Mouse (Mus musculus) forebrain, postnatal 0 days (tissue): ENCODE data around the gene Slc17a5. TPM values are rescaled to one million over a fixed set of nuclear protein-coding genes. Genes with fewer than 3 reads are reported as not detected.
"Not testable (repeated sequence)": the region's sequence is repeated elsewhere in the genome, so short reads cannot be mapped to it uniquely, and the experiment has no call there.

Experiments used
- ATAC-seq: fragments of 200-750 bp; cut with Nextera tagmentation; 2 replicates; pipeline ENCODE4 v1.8.0; 2017; ENCODE audit warnings: mild to moderate bottlenecking, moderate library complexity
- DNase-seq: peaks from one replicate; pipeline ENCODE4 v3.0.0-alpha.2; 2015
- H3K27ac ChIP-seq: fragments of 300-500 bp; sonication (generic); 2 replicates; pipeline ENCODE4 v1.5.1; 2014; ENCODE audit warnings: low read depth, mild to moderate bottlenecking, antibody characterized with exemption, low read length, moderate library complexity, mixed read lengths
- H3K27me3 ChIP-seq: fragments of 300-500 bp; sonication (generic); 2 replicates; pipeline ENCODE4 v1.6.1; 2014; ENCODE audit warnings: mild to moderate bottlenecking, low read length, mixed read lengths; ENCODE audit not compliant: insufficient read depth
- H3K36me3 ChIP-seq: fragments of 300-500 bp; sonication (generic); 2 replicates; pipeline ENCODE4 v1.6.1; 2014; ENCODE audit warnings: mild to moderate bottlenecking, moderate library complexity; ENCODE audit not compliant: insufficient read depth
- H3K4me1 ChIP-seq: fragments of 300-500 bp; sonication (generic); 2 replicates; pipeline ENCODE4 v1.6.1; 2014; ENCODE audit warnings: antibody characterized with exemption; ENCODE audit not compliant: insufficient read depth
- H3K4me2 ChIP-seq: fragments of 300-500 bp; sonication (generic); 2 replicates; pipeline ENCODE4 v1.6.1; 2014; ENCODE audit warnings: low read depth, mild to moderate bottlenecking, moderate library complexity
- H3K4me3 ChIP-seq: fragments of 300-500 bp; sonication (generic); 2 replicates; pipeline ENCODE4 v1.5.1; 2014; ENCODE audit warnings: low read depth, low read length, mixed read lengths
- H3K9ac ChIP-seq: fragments of 300-500 bp; sonication (generic); 2 replicates; pipeline ENCODE4 v1.6.1; 2014; ENCODE audit warnings: mild to moderate bottlenecking
- H3K9me3 ChIP-seq: fragments of 300-500 bp; sonication (generic); 2 replicates; pipeline ENCODE4 v1.6.1; 2016; ENCODE audit warnings: low read length
- CTCF ChIP-seq: sonication (generic); IDR thresholded peaks from 2 replicates; pipeline ENCODE4 v1.5.1; 2016; ENCODE audit warnings: antibody characterized with exemption, control low read depth, low read depth
- WGBS: fragments of 180-500 bp; shearing (Covaris S2); extraction: QIAGEN DNeasy Blood & Tissue Kit; methylation state at CpG from one replicate; pipeline ENCODE4 v1.1.7; 2014; 5-methylcytosine and 5-hydroxymethylcytosine counted together
- polyA plus RNA-seq: library from polyadenylated mRNA; unstranded; fragments of >200 nt; fragmentation: Nextera tagmentation; extraction: Ambion mirVana; gene quantifications from 2 replicates; pipeline ENCODE4 v1.2.1, GENCODE M21; 2015
- total RNA-seq: library from RNA; depleted of rRNA; stranded (reverse); fragments of >200 nt; gene quantifications from 2 replicates; pipeline ENCODE4 v1.2.3, GENCODE M21; 2014; rRNA removed

Slc17a5 gene
- total and polyA plus RNA-seq, 2 experiments from 2014 or later, result 11.1 to 16.1 TPM

GRCm38 (mm10) chr9:78492254-78492653 lies 95.6 kb downstream of the Slc17a5 start:
- no peak for TF ChIP-seq CTCF
- Histone ChIP-seq H3K27ac (no peak overlapping the region), H3K36me3 (no peaks in the 10 kb centered on the region), H3K4me1 (no peaks in the 10 kb centered on the region; the same call in 1 of the 2 replicates), H3K9ac (no peak overlapping the region), H3K27me3 (no peaks in the 10 kb centered on the region), H3K4me3 (no peak overlapping the region), H3K9me3 (no peaks in the 10 kb centered on the region), H3K4me2 (no peak overlapping the region)
- 91% methylated on average over 3 of the region's 3 CpGs for WGBS
- DNase-seq, result no peak
- ATAC-seq, result no peak

- TF ChIP-seq CTCF, result no peak
- ATAC-seq (no peak), DNase-seq (no peak)
- no peaks in the 10 kb centered on the region for H3K36me3 ChIP-seq
- H3K9me3 ChIP-seq, result no peaks in the 10 kb centered on the region
- no peaks in the 10 kb centered on the region for H3K27me3 ChIP-seq
- WGBS, result 86% methylated on average over 3 of the region's 3 CpGs
- H3K4me1 ChIP-seq, result no peaks in the 10 kb centered on the region; the same call in 1 of the 2 replicates
- H3K4me3 ChIP-seq, result no peak overlapping the region
- H3K27ac ChIP-seq, result no peak overlapping the region
- H3K9ac ChIP-seq, result no peak overlapping the region
- no peak overlapping the region for H3K4me2 ChIP-seq
Measured at GRCm38 (mm10) chr9:78491169-78491568, 96.7 kb downstream of the Slc17a5 start.

- 0 out of 2 replicates have a peak within 1 kb of the TSS, but pooled peaks have one; percentile 35 for H3K27ac ChIP-seq
- DNase-seq (peak; percentile 35), ATAC-seq (peak; percentile 61)
- H3K4me1 ChIP-seq, result no peaks in the 10 kb centered on the region; the same call in 1 of the 2 replicates
- peak within 1 kb of the TSS; percentile 65 for H3K4me2 ChIP-seq
- H3K9ac ChIP-seq, result peak within 1 kb of the TSS; percentile 49
- peak within 1 kb of the TSS; percentile 35 for H3K4me3 ChIP-seq
- TF ChIP-seq CTCF, result no peak
- WGBS, result 2% methylated on average over 17 of the region's 20 CpGs
- H3K36me3 ChIP-seq, result no peaks in the 10 kb centered on the region
- H3K9me3 ChIP-seq, result no peaks in the 10 kb centered on the region
- H3K27me3 ChIP-seq, result no peaks in the 10 kb centered on the region
Measured at GRCm38 (mm10) chr9:78488890-78489420, 98.9 kb downstream of the Slc17a5 start, which contains the start of gene Eef1a1. Gene Eef1a1, minus strand, starts transcription at chr9:78489151.

- H3K9me3 ChIP-seq, H3K4me1 ChIP-seq, H3K4me2 ChIP-seq, H3K9ac ChIP-seq, H3K36me3 ChIP-seq, H3K4me3 ChIP-seq, DNase-seq, H3K27me3 ChIP-seq, H3K27ac ChIP-seq, ATAC-seq: not testable (repeated sequence)
- WGBS, result 97% methylated on average over 5 of the region's 5 CpGs
Measured at GRCm38 (mm10) chr9:78488021-78488420, 99.8 kb downstream of the Slc17a5 start.

Other genes with a start within 250 kb of the Slc17a5 start
- gene Gsta2, start 232.3 kb downstream of the Slc17a5 start, total RNA-seq, result not detected in 2 replicates
- gene Gsta2, start 232.3 kb downstream of the Slc17a5 start, polyA plus RNA-seq, result not detected in 2 replicates
- gene Dppa5a, start 219.9 kb downstream of the Slc17a5 start, total RNA-seq, result 2.2 and 3.3 TPM in 2 replicates
- 4.9 and 6.9 TPM in 2 replicates for gene Dppa5a, start 219.9 kb downstream of the Slc17a5 start, polyA plus RNA-seq
- gene Ooep, start 209.3 kb downstream of the Slc17a5 start, total RNA-seq, result 3.5 and 5.1 TPM in 2 replicates
- 4.2 and 5.2 TPM in 2 replicates for gene Ooep, start 209.3 kb downstream of the Slc17a5 start, polyA plus RNA-seq
- 0.33 and 0.85 TPM in 2 replicates for gene Ddx43, start 192.3 kb downstream of the Slc17a5 start, total RNA-seq
- 0.23 and 0.29 TPM in 2 replicates for gene Ddx43, start 192.3 kb downstream of the Slc17a5 start, polyA plus RNA-seq
- gene Cgas, start 144.8 kb downstream of the Slc17a5 start, total RNA-seq, result 0.85 and 0.90 TPM in 2 replicates
- 0.33 and 0.47 TPM in 2 replicates for gene Cgas, start 144.8 kb downstream of the Slc17a5 start, polyA plus RNA-seq
- gene Mto1, start 139.8 kb downstream of the Slc17a5 start, total RNA-seq, result 27.5 and 27.8 TPM in 2 replicates
- 15.9 and 19.6 TPM in 2 replicates for gene Mto1, start 139.8 kb downstream of the Slc17a5 start, polyA plus RNA-seq
- 1.2 and 1.7 TPM in 2 replicates for gene Gm17324, start 139.3 kb downstream of the Slc17a5 start, total RNA-seq
- 2.8 and 3.3 TPM in 2 replicates for gene Gm17324, start 139.3 kb downstream of the Slc17a5 start, polyA plus RNA-seq
- gene Eef1a1, start 98.9 kb downstream of the Slc17a5 start, total RNA-seq, result 9,311 and 11,752 TPM in 2 replicates
- gene Eef1a1, start 98.9 kb downstream of the Slc17a5 start, polyA plus RNA-seq, result 2,982 and 3,284 TPM in 2 replicates
- gene Cd109, start 27.5 kb upstream of the Slc17a5 start, total RNA-seq, result 1.6 and 3.9 TPM in 2 replicates
- 0.86 and 1.2 TPM in 2 replicates for gene Cd109, start 27.5 kb upstream of the Slc17a5 start, polyA plus RNA-seq